Mouse (Mus musculus): Measurements from ENCODE around the gene Timp3. TPM values are rescaled to one million over a fixed set of nuclear protein-coding genes. Genes with fewer than 3 reads are reported as not detected.
A peak's percentile ranks its signal among the peaks of the same experiment; 100 is the strongest.

Gene Timp3
- polyA plus RNA-seq, 1 experiment from 2014 or later, result 43.7 TPM

DNA sequence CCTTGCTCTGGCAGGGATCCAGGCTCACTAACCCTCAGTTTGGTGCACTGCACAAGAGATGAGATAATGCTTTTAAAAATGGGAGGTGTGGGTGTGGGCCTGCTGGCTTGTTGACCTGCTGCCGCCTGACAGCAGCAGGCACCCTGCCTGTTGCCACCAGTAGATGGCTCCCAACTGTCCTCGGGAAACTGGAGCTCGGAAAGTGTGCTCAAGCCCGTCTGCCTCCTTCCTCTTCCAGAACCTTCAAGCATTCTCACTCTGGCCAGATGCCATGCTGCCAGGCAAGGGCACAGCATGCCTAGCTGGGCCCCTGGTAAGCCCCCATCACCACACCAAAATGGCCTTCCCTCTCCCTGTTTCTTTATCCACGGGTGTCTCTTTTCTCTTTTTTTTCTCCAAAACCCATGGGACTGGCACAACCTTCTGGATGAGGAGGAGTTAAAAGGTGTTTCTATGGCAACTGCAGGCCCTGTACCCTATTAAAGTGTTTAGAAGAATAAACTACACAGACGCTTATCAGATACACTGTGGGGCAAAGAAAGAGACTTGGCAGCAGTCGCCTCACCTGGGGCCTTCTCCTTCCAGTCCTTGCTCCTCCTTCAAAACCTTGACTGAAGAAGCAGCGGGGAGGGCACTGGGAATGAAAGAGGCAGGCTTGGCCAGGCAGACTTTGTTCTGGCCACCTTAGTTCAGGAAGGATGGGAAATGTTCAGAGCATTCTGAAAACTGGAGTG, 2.8 kb downstream of the Timp3 start:
- WGBS, result 21% methylated on average over 8 of the region's 8 CpGs
- H3K4me2 ChIP-seq (ENCODE audit: low read depth, low read length), result peak overlapping the region; percentile 98
- 0 out of 2 replicates have a peak, but pooled peaks cover 2% of the 10 kb centered on the region for H3K36me3 ChIP-seq (ENCODE audit: control insufficient read depth, insufficient read depth, low read length)
- H3K4me1 ChIP-seq (ENCODE audit: control insufficient read depth, insufficient read depth, low read length), result peaks cover 16% of the 10 kb centered on the region
- H3K27me3 ChIP-seq (replicated peaks; ENCODE audit: control insufficient read depth, insufficient read depth, low read length), result no peaks in the 10 kb centered on the region
- ATAC-seq, result peak; percentile 65
- H3K27ac ChIP-seq (ENCODE audit: low read length), result no peak overlapping the region
- peak overlapping the region; percentile 25; the same call in 1 of the 2 replicates for H3K9ac ChIP-seq (ENCODE audit: low read depth, low read length)
- H3K9me3 ChIP-seq (ENCODE audit: control insufficient read depth, low read length), result no peaks in the 10 kb centered on the region
- H3K4me3 ChIP-seq (ENCODE audit: low read length), result peak overlapping the region; percentile 56

DNA sequence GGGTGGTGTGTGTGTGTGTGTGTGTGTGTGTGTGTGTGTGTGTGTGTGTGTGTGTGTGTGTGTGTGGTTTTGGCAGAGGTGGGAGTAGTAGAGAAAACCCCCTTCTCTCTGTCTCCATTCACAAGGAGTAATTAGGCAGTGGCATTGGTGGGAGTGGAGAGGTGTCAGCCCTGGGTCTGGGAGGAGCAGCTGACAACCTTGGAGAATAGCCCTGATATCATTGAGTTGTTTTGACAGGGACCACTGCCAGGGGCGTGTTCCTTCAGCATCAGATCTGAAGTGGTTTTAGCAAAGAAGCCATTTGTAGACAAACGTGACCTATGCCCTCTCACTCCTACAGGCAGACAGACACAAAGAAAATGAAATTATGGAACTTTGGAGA, 3.3 kb downstream of the Timp3 start:
- 0 out of 2 replicates have a peak overlapping the region, but pooled peaks have one; percentile 25 for H3K9ac ChIP-seq (ENCODE audit: low read depth, low read length)
- WGBS, result 67% methylated on average over 2 of the region's 2 CpGs

DNA sequence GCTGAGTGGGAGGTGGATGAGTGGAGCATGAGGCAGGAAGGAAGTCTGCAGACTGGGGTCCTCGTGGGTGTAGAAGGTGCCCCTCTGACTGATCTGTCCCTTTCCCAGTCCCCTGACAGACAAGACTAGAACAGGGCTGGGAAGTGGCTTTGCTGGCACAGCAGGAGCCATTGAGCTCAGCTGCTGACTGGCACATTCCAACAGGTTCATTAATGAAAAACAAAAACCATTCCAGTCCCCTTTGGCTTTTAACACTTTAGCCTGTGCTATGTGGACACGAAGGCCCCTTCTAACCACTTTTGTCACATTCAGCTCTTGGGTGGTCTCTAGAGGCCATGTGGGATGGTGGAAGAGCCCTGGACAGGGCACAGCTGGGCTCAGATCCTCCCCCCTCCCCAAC, 4.4 kb downstream of the Timp3 start:
- Histone ChIP-seq H3K27ac (ENCODE audit: low read length) (no peak overlapping the region), H3K4me3 (ENCODE audit: low read length) (no peak overlapping the region)
- ATAC-seq, result no peak

More for the DNA sequence above, 3.3 kb downstream of the Timp3 start:
- no peak overlapping the region for H3K27ac ChIP-seq (ENCODE audit: low read length)
- no peak for ATAC-seq
- no peaks in the 10 kb centered on the region for H3K27me3 ChIP-seq (replicated peaks; ENCODE audit: control insufficient read depth, insufficient read depth, low read length)
- 0 out of 2 replicates have a peak, but pooled peaks cover 2% of the 10 kb centered on the region for H3K36me3 ChIP-seq (ENCODE audit: control insufficient read depth, insufficient read depth, low read length)
- no peak overlapping the region for H3K4me3 ChIP-seq (ENCODE audit: low read length)
- peaks cover 16% of the 10 kb centered on the region for H3K4me1 ChIP-seq (ENCODE audit: control insufficient read depth, insufficient read depth, low read length)
- H3K4me2 ChIP-seq (ENCODE audit: low read depth, low read length), result peak overlapping the region; percentile 98
- H3K9me3 ChIP-seq (ENCODE audit: control insufficient read depth, low read length), result no peaks in the 10 kb centered on the region

DNA sequence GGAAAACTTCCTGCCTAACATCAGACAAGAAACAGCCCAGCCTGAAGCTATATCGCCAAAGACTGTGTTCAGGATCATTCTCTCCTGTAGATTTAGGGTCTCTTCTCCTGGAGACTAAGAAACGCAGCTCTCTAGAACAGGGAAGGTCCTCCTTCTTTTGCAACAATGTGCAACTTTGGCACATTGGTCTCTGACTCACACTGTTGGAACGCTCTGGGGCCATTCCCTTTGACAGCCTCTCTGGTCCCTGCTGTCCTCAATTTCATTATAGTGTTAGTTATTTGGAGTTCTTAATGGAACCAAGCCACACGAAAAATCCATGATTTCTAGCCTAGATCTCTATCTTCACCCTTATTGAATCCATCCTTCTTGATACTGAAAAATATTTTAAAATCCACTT, 7.1 kb downstream of the Timp3 start:
- Histone ChIP-seq H3K36me3 (ENCODE audit: control insufficient read depth, insufficient read depth, low read length) (0 out of 2 replicates have a peak, but pooled peaks cover 2% of the 10 kb centered on the region), H3K9me3 (ENCODE audit: control insufficient read depth, low read length) (no peaks in the 10 kb centered on the region), H3K4me2 (ENCODE audit: low read depth, low read length) (no peak overlapping the region), H3K27ac (ENCODE audit: low read length) (no peak overlapping the region), H3K4me1 (ENCODE audit: control insufficient read depth, insufficient read depth, low read length) (peaks cover 11% of the 10 kb centered on the region), H3K9ac (ENCODE audit: low read depth, low read length) (no peak overlapping the region), H3K4me3 (ENCODE audit: low read length) (no peak overlapping the region), H3K27me3 (replicated peaks; ENCODE audit: control insufficient read depth, insufficient read depth, low read length) (no peaks in the 10 kb centered on the region)
- 87% methylated on average over 4 of the region's 4 CpGs for WGBS
- ATAC-seq, result no peak

More for the DNA sequence above, 4.4 kb downstream of the Timp3 start:
- H3K27me3 ChIP-seq (replicated peaks; ENCODE audit: control insufficient read depth, insufficient read depth, low read length), result no peaks in the 10 kb centered on the region
- no peak overlapping the region for H3K4me2 ChIP-seq (ENCODE audit: low read depth, low read length)
- 25% methylated on average over 2 of the region's 2 CpGs for WGBS
- H3K9ac ChIP-seq (ENCODE audit: low read depth, low read length), result no peak overlapping the region
- H3K36me3 ChIP-seq (ENCODE audit: control insufficient read depth, insufficient read depth, low read length), result 0 out of 2 replicates have a peak, but pooled peaks cover 2% of the 10 kb centered on the region
- peaks cover 16% of the 10 kb centered on the region for H3K4me1 ChIP-seq (ENCODE audit: control insufficient read depth, insufficient read depth, low read length)
- H3K9me3 ChIP-seq (ENCODE audit: control insufficient read depth, low read length), result no peaks in the 10 kb centered on the region

DNA sequence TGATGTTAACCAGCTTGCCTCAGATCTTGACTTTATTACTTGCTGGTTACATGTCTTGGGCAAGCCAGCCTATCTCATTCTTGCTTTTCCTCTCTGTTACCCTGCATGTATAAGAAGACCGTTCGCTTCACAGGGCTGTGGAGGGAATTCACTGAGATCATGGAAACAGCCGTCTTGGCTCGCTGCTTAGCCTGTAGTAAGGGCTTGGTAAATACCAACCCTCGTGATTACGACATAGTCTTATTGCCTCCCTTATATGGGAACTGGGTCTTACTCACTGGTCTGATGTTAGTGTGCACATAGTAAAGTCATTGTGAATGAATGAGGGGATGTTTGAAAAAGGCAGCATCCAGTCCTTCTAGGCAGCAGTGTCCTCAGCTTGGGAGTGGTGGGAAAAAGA, 10.4 kb downstream of the Timp3 start:
- Histone ChIP-seq H3K4me3 (ENCODE audit: low read length) (no peak overlapping the region), H3K27me3 (replicated peaks; ENCODE audit: control insufficient read depth, insufficient read depth, low read length) (no peaks in the 10 kb centered on the region), H3K4me1 (ENCODE audit: control insufficient read depth, insufficient read depth, low read length) (peaks cover 5% of the 10 kb centered on the region; the same call in 1 of the 2 replicates), H3K4me2 (ENCODE audit: low read depth, low read length) (no peak overlapping the region), H3K9me3 (ENCODE audit: control insufficient read depth, low read length) (no peaks in the 10 kb centered on the region), H3K27ac (ENCODE audit: low read length) (no peak overlapping the region), H3K9ac (ENCODE audit: low read depth, low read length) (no peak overlapping the region), H3K36me3 (ENCODE audit: control insufficient read depth, insufficient read depth, low read length) (0 out of 2 replicates have a peak, but pooled peaks cover 2% of the 10 kb centered on the region)
- ATAC-seq, result peak; percentile 93
- 31% methylated on average over 6 of the region's 6 CpGs for WGBS

DNA sequence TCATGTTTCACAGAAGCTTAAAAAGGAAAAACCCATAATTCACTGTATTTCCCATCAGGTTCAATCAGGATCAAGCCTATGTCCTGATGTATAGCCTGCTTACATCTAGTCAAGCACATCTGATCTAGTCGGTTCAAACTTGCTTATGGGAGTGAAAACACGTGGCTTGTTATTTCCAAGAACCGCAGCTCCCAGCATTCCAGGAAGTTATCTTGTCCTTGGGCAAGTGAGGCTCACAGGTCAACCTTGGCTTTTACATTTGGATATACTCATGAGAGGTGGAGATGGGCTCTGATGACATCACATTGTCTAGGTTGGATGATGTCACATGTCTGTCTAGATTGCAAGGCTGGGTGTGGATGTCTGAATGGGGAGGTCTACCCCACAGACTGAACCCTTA, 12.8 kb downstream of the Timp3 start:
- H3K4me3 ChIP-seq (ENCODE audit: low read length), result no peak overlapping the region
- no peak for ATAC-seq
- no peaks in the 10 kb centered on the region for H3K27me3 ChIP-seq (replicated peaks; ENCODE audit: control insufficient read depth, insufficient read depth, low read length)
- no peaks in the 10 kb centered on the region for H3K9me3 ChIP-seq (ENCODE audit: control insufficient read depth, low read length)
- no peak overlapping the region for H3K27ac ChIP-seq (ENCODE audit: low read length)
- H3K4me1 ChIP-seq (ENCODE audit: control insufficient read depth, insufficient read depth, low read length), result peaks cover 5% of the 10 kb centered on the region; the same call in 1 of the 2 replicates
- WGBS, result 80% methylated on average over 3 of the region's 3 CpGs
- H3K4me2 ChIP-seq (ENCODE audit: low read depth, low read length), result no peak overlapping the region
- H3K9ac ChIP-seq (ENCODE audit: low read depth, low read length), result no peak overlapping the region
- H3K36me3 ChIP-seq (ENCODE audit: control insufficient read depth, insufficient read depth, low read length), result no peaks in the 10 kb centered on the region

- no peak overlapping the region for H3K4me2 ChIP-seq (ENCODE audit: low read depth, low read length)
- no peak overlapping the region for H3K27ac ChIP-seq (ENCODE audit: low read length)
- H3K9ac ChIP-seq (ENCODE audit: low read depth, low read length), result no peak overlapping the region
- no peaks in the 10 kb centered on the region for H3K27me3 ChIP-seq (replicated peaks; ENCODE audit: control insufficient read depth, insufficient read depth, low read length)
- peaks cover 5% of the 10 kb centered on the region; the same call in 1 of the 2 replicates for H3K4me1 ChIP-seq (ENCODE audit: control insufficient read depth, insufficient read depth, low read length)
- WGBS, result 77% methylated on average over 1 of the region's 1 CpGs
- no peak overlapping the region for H3K4me3 ChIP-seq (ENCODE audit: low read length)
- ATAC-seq, result no peak
- H3K36me3 ChIP-seq (ENCODE audit: control insufficient read depth, insufficient read depth, low read length), result no peaks in the 10 kb centered on the region
- no peaks in the 10 kb centered on the region for H3K9me3 ChIP-seq (ENCODE audit: control insufficient read depth, low read length)
Observed at GRCm38 (mm10) chr10:86313448-86313847, 13.3 kb downstream of the Timp3 start.

DNA sequence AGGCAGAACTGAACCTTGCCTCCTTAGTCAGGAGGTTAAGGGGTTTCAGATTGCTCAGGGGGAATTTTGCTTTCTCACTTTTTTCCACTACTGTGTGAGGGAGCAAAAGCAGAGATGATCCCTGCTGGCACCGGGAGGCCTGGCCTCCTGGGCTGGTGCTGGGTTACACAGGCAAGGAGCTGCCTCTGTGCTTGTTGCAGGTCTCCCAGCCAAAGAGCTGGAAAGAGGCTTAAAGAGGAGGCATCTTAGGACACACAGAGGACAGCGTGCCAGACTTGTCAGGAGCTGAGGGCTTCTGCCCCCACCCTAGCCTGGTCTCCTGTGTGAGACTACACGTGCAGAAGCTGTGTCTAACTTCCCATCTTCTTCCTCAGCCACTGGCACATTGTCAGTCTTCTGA, 15.3 kb downstream of the Timp3 start:
- Histone ChIP-seq H3K27me3 (replicated peaks; ENCODE audit: control insufficient read depth, insufficient read depth, low read length) (no peaks in the 10 kb centered on the region), H3K27ac (ENCODE audit: low read length) (no peak overlapping the region), H3K36me3 (ENCODE audit: control insufficient read depth, insufficient read depth, low read length) (no peaks in the 10 kb centered on the region), H3K9me3 (ENCODE audit: control insufficient read depth, low read length) (no peaks in the 10 kb centered on the region), H3K4me2 (ENCODE audit: low read depth, low read length) (no peak overlapping the region), H3K9ac (ENCODE audit: low read depth, low read length) (no peak overlapping the region), H3K4me3 (ENCODE audit: low read length) (no peak overlapping the region), H3K4me1 (ENCODE audit: control insufficient read depth, insufficient read depth, low read length) (peaks cover 3% of the 10 kb centered on the region; the same call in 1 of the 2 replicates)
- ATAC-seq, result no peak
- WGBS, result 53% methylated on average over 3 of the region's 3 CpGs

DNA sequence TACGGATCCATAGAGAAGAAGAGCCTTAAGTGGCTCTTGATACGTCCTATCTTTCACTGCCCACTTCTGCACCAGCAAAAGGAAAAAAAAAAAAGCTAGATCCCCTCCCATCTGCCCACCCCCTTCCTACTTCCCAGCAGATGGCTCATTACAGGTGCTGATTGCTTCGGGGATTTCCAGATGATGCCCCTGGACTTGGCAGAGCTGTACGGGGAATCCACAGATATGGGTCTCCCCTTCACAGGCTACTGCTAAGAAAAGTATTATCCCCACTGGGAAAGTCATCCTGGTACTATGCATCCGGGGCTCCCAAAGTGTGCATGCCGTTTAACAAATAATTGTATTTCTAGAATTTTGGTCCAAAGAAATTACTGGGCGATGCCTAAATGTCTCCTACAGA, 17.5 kb downstream of the Timp3 start:
- WGBS, result 82% methylated on average over 7 of the region's 7 CpGs
- ATAC-seq, result no peak
- no peaks in the 10 kb centered on the region for H3K9me3 ChIP-seq (ENCODE audit: control insufficient read depth, low read length)

More for the DNA sequence above, 17.5 kb downstream of the Timp3 start:
- no peaks in the 10 kb centered on the region for H3K36me3 ChIP-seq (ENCODE audit: control insufficient read depth, insufficient read depth, low read length)
- H3K9ac ChIP-seq (ENCODE audit: low read depth, low read length), result no peak overlapping the region
- H3K4me3 ChIP-seq (ENCODE audit: low read length), result no peak overlapping the region
- no peaks in the 10 kb centered on the region for H3K4me1 ChIP-seq (ENCODE audit: control insufficient read depth, insufficient read depth, low read length)
- H3K27me3 ChIP-seq (replicated peaks; ENCODE audit: control insufficient read depth, insufficient read depth, low read length), result no peaks in the 10 kb centered on the region
- no peak overlapping the region for H3K4me2 ChIP-seq (ENCODE audit: low read depth, low read length)
- no peak overlapping the region for H3K27ac ChIP-seq (ENCODE audit: low read length)
